Mouse (Mus musculus): ENCODE results near the gene Gm27029. TPM values are rescaled to one million over a fixed set of nuclear protein-coding genes. Genes with fewer than 3 reads are reported as not detected.
"Not testable (repeated sequence)": the region's sequence is repeated elsewhere in the genome, so short reads cannot be mapped to it uniquely, and the experiment has no call there.

Gm27029 gene
- polyA plus RNA-seq, 1 experiment from 2014 or later, result 11.5 TPM

GRCm38 (mm10) chr11:101381817-101382216 is 42.8 kb downstream of the Gm27029 start:
- WGBS, result 26% methylated on average over 4 of the region's 4 CpGs
- no peak for ATAC-seq (ENCODE audit: insufficient number of reproducible peaks, low FRiP score, low TSS enrichment, low read depth)
- no peaks in the 10 kb centered on the region for H3K9me3 ChIP-seq (ENCODE audit: control insufficient read depth, low read length)
- no peak overlapping the region for H3K27ac ChIP-seq (replicated peaks; ENCODE audit: low read depth, low read length)
- no peaks in the 10 kb centered on the region for H3K4me1 ChIP-seq (ENCODE audit: control insufficient read depth, insufficient read depth, low read length)
- H3K36me3 ChIP-seq (ENCODE audit: control insufficient read depth, insufficient read depth, low read length), result no peaks in the 10 kb centered on the region
- H3K4me2 ChIP-seq (ENCODE audit: low read depth, severe bottlenecking), result no peak overlapping the region
- DNase-seq (ENCODE audit: low spot score), result no peak
- no peaks in the 10 kb centered on the region for H3K27me3 ChIP-seq (ENCODE audit: control insufficient read depth, insufficient read depth, low read length)
- no peak overlapping the region for H3K9ac ChIP-seq (ENCODE audit: low read length)
- no peak overlapping the region for H3K4me3 ChIP-seq (ENCODE audit: low read depth, low read length)

- DNase-seq (ENCODE audit: low spot score) (no peak), ATAC-seq (ENCODE audit: insufficient number of reproducible peaks, low FRiP score, low TSS enrichment, low read depth) (no peak)
- H3K4me3 ChIP-seq (ENCODE audit: low read depth, low read length), result no peak overlapping the region
- no peaks in the 10 kb centered on the region for H3K27me3 ChIP-seq (ENCODE audit: control insufficient read depth, insufficient read depth, low read length)
- H3K9ac ChIP-seq (ENCODE audit: low read length), result no peak overlapping the region
- H3K36me3 ChIP-seq (ENCODE audit: control insufficient read depth, insufficient read depth, low read length), result no peaks in the 10 kb centered on the region
- no peak overlapping the region for H3K4me2 ChIP-seq (ENCODE audit: low read depth, severe bottlenecking)
- H3K27ac ChIP-seq (replicated peaks; ENCODE audit: low read depth, low read length), result no peak overlapping the region
- no peaks in the 10 kb centered on the region for H3K4me1 ChIP-seq (ENCODE audit: control insufficient read depth, insufficient read depth, low read length)
- WGBS, result 78% methylated on average over 6 of the region's 6 CpGs
- H3K9me3 ChIP-seq (ENCODE audit: control insufficient read depth, low read length), result no peaks in the 10 kb centered on the region
Measured at GRCm38 (mm10) chr11:101378926-101379325, 45.7 kb downstream of the Gm27029 start.

GRCm38 (mm10) chr11:101378196-101378595 is 46.4 kb downstream of the Gm27029 start:
- not testable (repeated sequence) for DNase-seq (ENCODE audit: low spot score); H3K9ac ChIP-seq (ENCODE audit: low read length); ATAC-seq (ENCODE audit: insufficient number of reproducible peaks, low FRiP score, low TSS enrichment, low read depth); H3K27me3 ChIP-seq (ENCODE audit: control insufficient read depth, insufficient read depth, low read length); H3K27ac ChIP-seq (replicated peaks; ENCODE audit: low read depth, low read length); H3K9me3 ChIP-seq (ENCODE audit: control insufficient read depth, low read length); H3K36me3 ChIP-seq (ENCODE audit: control insufficient read depth, insufficient read depth, low read length); H3K4me2 ChIP-seq (ENCODE audit: low read depth, severe bottlenecking); H3K4me1 ChIP-seq (ENCODE audit: control insufficient read depth, insufficient read depth, low read length); H3K4me3 ChIP-seq (ENCODE audit: low read depth, low read length)
- WGBS, result 90% methylated on average over 6 of the region's 8 CpGs

- Histone ChIP-seq H3K4me3 (ENCODE audit: low read depth, low read length) (no peak overlapping the region), H3K4me1 (ENCODE audit: control insufficient read depth, insufficient read depth, low read length) (no peaks in the 10 kb centered on the region), H3K27ac (replicated peaks; ENCODE audit: low read depth, low read length) (no peak overlapping the region), H3K36me3 (ENCODE audit: control insufficient read depth, insufficient read depth, low read length) (no peaks in the 10 kb centered on the region), H3K9ac (ENCODE audit: low read length) (no peak overlapping the region), H3K4me2 (ENCODE audit: low read depth, severe bottlenecking) (no peak overlapping the region), H3K27me3 (ENCODE audit: control insufficient read depth, insufficient read depth, low read length) (no peaks in the 10 kb centered on the region), H3K9me3 (ENCODE audit: control insufficient read depth, low read length) (no peaks in the 10 kb centered on the region)
- ATAC-seq (ENCODE audit: insufficient number of reproducible peaks, low FRiP score, low TSS enrichment, low read depth), result no peak
- 72% methylated on average over 7 of the region's 7 CpGs for WGBS
- no peak for DNase-seq (ENCODE audit: low spot score)
Measured at GRCm38 (mm10) chr11:101374421-101374938, 50.1 kb downstream of the Gm27029 start.

- Histone ChIP-seq H3K27ac (replicated peaks; ENCODE audit: low read depth, low read length) (no peak overlapping the region), H3K4me2 (ENCODE audit: low read depth, severe bottlenecking) (no peak overlapping the region), H3K4me1 (ENCODE audit: control insufficient read depth, insufficient read depth, low read length) (no peaks in the 10 kb centered on the region), H3K4me3 (ENCODE audit: low read depth, low read length) (no peak overlapping the region), H3K36me3 (ENCODE audit: control insufficient read depth, insufficient read depth, low read length) (no peaks in the 10 kb centered on the region), H3K9me3 (ENCODE audit: control insufficient read depth, low read length) (no peaks in the 10 kb centered on the region), H3K9ac (ENCODE audit: low read length) (no peak overlapping the region), H3K27me3 (ENCODE audit: control insufficient read depth, insufficient read depth, low read length) (no peaks in the 10 kb centered on the region)
- DNase-seq (ENCODE audit: low spot score), result no peak
- no peak for ATAC-seq (ENCODE audit: insufficient number of reproducible peaks, low FRiP score, low TSS enrichment, low read depth)
- 82% methylated on average over 5 of the region's 5 CpGs for WGBS
Measured at GRCm38 (mm10) chr11:101370141-101370540, 54.5 kb downstream of the Gm27029 start.

- Histone ChIP-seq H3K27ac (replicated peaks; ENCODE audit: low read depth, low read length) (no peak within 1 kb of the TSS), H3K36me3 (ENCODE audit: control insufficient read depth, insufficient read depth, low read length) (no peaks in the 10 kb centered on the region), H3K4me2 (ENCODE audit: low read depth, severe bottlenecking) (no peak within 1 kb of the TSS), H3K9me3 (ENCODE audit: control insufficient read depth, low read length) (no peaks in the 10 kb centered on the region), H3K4me3 (ENCODE audit: low read depth, low read length) (no peak within 1 kb of the TSS), H3K9ac (ENCODE audit: low read length) (no peak within 1 kb of the TSS), H3K4me1 (ENCODE audit: control insufficient read depth, insufficient read depth, low read length) (no peaks in the 10 kb centered on the region), H3K27me3 (ENCODE audit: control insufficient read depth, insufficient read depth, low read length) (no peaks in the 10 kb centered on the region)
- DNase-seq (ENCODE audit: low spot score) (no peak), ATAC-seq (ENCODE audit: insufficient number of reproducible peaks, low FRiP score, low TSS enrichment, low read depth) (no peak)
- 90% methylated on average over 8 of the region's 8 CpGs for WGBS
Measured at GRCm38 (mm10) chr11:101367326-101367935, 57.2 kb downstream of the Gm27029 start, which contains the start of gene G6pc. TSS of gene G6pc (plus strand) at chr11:101367561.

- no peaks in the 10 kb centered on the region for H3K36me3 ChIP-seq (ENCODE audit: control insufficient read depth, insufficient read depth, low read length)
- no peaks in the 10 kb centered on the region for H3K9me3 ChIP-seq (ENCODE audit: control insufficient read depth, low read length)
- no peak overlapping the region for H3K4me3 ChIP-seq (ENCODE audit: low read depth, low read length)
- H3K9ac ChIP-seq (ENCODE audit: low read length), result no peak overlapping the region
- H3K4me1 ChIP-seq (ENCODE audit: control insufficient read depth, insufficient read depth, low read length), result no peaks in the 10 kb centered on the region
- ATAC-seq (ENCODE audit: insufficient number of reproducible peaks, low FRiP score, low TSS enrichment, low read depth) (no peak), DNase-seq (ENCODE audit: low spot score) (no peak)
- 67% methylated on average over 5 of the region's 5 CpGs for WGBS
- no peaks in the 10 kb centered on the region for H3K27me3 ChIP-seq (ENCODE audit: control insufficient read depth, insufficient read depth, low read length)
- H3K4me2 ChIP-seq (ENCODE audit: low read depth, severe bottlenecking), result no peak overlapping the region
- no peak overlapping the region for H3K27ac ChIP-seq (replicated peaks; ENCODE audit: low read depth, low read length)
Measured at GRCm38 (mm10) chr11:101364531-101364931, 60.1 kb downstream of the Gm27029 start.

GRCm38 (mm10) chr11:101360651-101361113 is 63.9 kb downstream of the Gm27029 start:
- H3K9me3 ChIP-seq (ENCODE audit: control insufficient read depth, low read length), result no peaks in the 10 kb centered on the region
- no peak for DNase-seq (ENCODE audit: low spot score)
- H3K27me3 ChIP-seq (ENCODE audit: control insufficient read depth, insufficient read depth, low read length), result no peaks in the 10 kb centered on the region
- no peak overlapping the region for H3K9ac ChIP-seq (ENCODE audit: low read length)
- H3K4me3 ChIP-seq (ENCODE audit: low read depth, low read length), result no peak overlapping the region
- WGBS, result 63% methylated on average over 3 of the region's 3 CpGs
- no peak overlapping the region for H3K27ac ChIP-seq (replicated peaks; ENCODE audit: low read depth, low read length)
- no peaks in the 10 kb centered on the region for H3K36me3 ChIP-seq (ENCODE audit: control insufficient read depth, insufficient read depth, low read length)
- H3K4me1 ChIP-seq (ENCODE audit: control insufficient read depth, insufficient read depth, low read length), result no peaks in the 10 kb centered on the region
- no peak overlapping the region for H3K4me2 ChIP-seq (ENCODE audit: low read depth, severe bottlenecking)
- no peak for ATAC-seq (ENCODE audit: insufficient number of reproducible peaks, low FRiP score, low TSS enrichment, low read depth)

- Histone ChIP-seq H3K27me3 (ENCODE audit: control insufficient read depth, insufficient read depth, low read length) (no peaks in the 10 kb centered on the region), H3K27ac (replicated peaks; ENCODE audit: low read depth, low read length) (no peak overlapping the region), H3K4me2 (ENCODE audit: low read depth, severe bottlenecking) (no peak overlapping the region), H3K9ac (ENCODE audit: low read length) (no peak overlapping the region), H3K4me3 (ENCODE audit: low read depth, low read length) (no peak overlapping the region), H3K36me3 (ENCODE audit: control insufficient read depth, insufficient read depth, low read length) (no peaks in the 10 kb centered on the region), H3K9me3 (ENCODE audit: control insufficient read depth, low read length) (no peaks in the 10 kb centered on the region), H3K4me1 (ENCODE audit: control insufficient read depth, insufficient read depth, low read length) (no peaks in the 10 kb centered on the region)
- ATAC-seq (ENCODE audit: insufficient number of reproducible peaks, low FRiP score, low TSS enrichment, low read depth), result no peak
- 68% methylated on average over 9 of the region's 9 CpGs for WGBS
- DNase-seq (ENCODE audit: low spot score), result no peak
Measured at GRCm38 (mm10) chr11:101359776-101360175, 64.8 kb downstream of the Gm27029 start.
